Mouse (Mus musculus) large intestine, adult 2 months (tissue): ENCODE data around the gene Klhl42. TPM values are rescaled to one million over a fixed set of nuclear protein-coding genes. Genes with fewer than 3 reads are reported as not detected.
A peak's percentile ranks its signal among the peaks of the same experiment; 100 is the strongest.

Experiments used
- DNase-seq: peaks from one replicate; pipeline ENCODE4 v3.0.0-alpha.2; 2012; ENCODE audit warnings: low read depth, low spot score
- WGBS: fragments of 180-500 bp; shearing (Covaris S2); methylation state at CpG from one replicate; pipeline ENCODE4 v1.1.7; 2018; 5-methylcytosine and 5-hydroxymethylcytosine counted together
- polyA plus RNA-seq: library from polyadenylated mRNA; depleted of rRNA; stranded (reverse); fragments of >200 nt; gene quantifications from 2 replicates; pipeline ENCODE4 v1.2.3, GENCODE M21; 2012; rRNA removed

Klhl42 gene
- 4.6 and 8.3 TPM in 2 replicates for polyA plus RNA-seq

DNA sequence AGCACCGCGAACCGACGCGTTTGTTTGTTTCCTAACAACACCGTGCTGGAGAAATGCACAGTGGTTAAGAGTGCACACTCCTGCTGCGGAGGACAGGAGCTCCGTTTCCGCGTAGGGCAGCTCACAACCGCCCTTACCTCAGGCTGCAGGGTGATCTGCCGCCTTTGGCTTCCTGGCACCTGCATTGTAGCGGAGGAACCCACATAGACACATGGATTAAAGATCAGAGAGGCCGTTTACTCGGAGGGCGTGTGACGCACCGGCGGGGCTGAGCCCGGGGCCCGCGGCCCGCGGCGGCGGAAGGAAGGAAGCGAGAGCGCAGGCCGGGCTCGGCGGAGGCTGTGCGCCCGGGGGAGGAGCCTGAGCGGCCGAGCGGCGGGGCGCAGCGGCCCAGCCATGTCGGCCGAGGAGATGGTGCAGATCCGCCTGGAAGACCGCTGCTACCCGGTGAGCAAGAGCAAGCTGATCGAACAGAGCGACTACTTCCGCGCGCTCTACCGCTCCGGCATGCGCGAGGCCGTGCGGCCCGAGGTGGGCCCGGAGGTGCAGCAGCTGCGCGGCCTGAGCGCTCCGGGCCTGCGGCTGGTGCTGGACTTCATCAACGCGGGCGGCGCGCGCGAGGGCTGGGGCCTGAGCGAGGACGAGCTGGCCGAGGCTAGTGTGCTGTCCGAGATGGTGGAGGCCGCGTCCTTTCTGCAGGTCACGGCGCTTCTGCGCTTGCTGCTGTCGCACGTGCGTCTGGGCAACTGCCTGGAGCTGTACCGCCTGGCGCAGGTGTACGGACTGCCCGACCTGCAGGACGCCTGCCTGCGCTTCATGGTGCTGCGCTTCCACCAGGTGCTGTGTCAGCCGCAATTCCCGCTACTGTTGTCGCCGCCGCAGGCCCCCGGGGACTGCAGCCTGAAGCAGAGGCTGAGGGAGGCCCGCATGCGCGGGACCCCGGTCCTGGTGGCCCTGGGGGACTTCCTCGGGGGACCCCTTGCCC is at the start of gene Klhl42:
Gene Klhl42 (plus strand): TSS at position 244 of the 985 bp plus-strand sequence.
- DNase-seq: peak; percentile 35
- WGBS: under 1% methylated on average over 99 of the region's 99 CpGs

DNA sequence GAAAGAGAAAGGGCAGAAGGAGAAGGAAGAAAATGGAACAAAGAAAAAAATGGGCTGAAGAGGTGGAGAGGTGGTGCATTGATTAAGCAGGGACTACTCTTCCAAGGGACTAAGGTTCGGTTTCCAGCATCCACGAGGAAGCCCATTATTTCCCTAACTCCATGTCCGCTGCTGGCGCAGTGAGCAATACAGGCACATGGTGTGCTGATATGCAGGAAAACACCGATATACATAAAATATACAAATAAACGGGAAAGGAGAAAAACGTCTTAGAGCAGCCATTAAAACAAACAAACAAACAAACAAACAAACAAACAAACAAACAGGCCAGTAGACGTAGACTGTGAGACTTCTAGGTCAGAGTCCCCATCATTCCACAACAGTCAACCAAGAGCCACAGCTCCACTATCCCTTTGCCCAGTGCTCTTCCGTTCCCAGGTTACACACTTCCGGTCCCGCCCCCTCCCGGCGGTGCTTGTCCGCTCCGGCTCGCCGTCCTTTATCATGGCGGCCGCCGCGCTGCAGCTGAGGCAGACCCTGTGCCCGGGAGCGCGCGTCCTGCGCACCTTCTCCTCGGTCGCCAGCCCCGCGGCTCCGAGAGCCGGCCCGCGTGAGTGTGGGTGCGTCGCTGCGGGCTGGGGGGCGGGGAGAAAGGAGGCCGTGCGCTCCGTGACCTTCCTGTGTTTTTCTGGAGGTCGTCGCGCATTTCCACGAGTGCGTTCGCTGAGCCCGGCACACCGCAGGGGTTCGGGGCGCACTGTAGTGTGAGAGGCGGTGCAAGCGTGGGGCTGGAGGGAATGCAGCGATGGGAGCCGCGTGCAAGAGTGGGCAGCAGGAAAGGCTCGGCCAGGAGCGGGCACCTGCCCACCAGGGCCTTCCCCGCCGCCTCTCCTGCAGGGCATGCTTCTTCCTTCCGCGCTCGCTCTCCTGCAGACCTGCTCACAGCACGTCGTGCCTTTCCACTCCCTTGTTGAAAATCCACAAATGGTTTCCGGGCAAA is 48.6 kb upstream of the Klhl42 start, which contains the start of gene Mrps35:
Gene Mrps35 (plus strand): TSS at position 474 of the 1,000 bp plus-strand sequence.
- 3% methylated on average over 66 of the region's 66 CpGs for WGBS

DNA sequence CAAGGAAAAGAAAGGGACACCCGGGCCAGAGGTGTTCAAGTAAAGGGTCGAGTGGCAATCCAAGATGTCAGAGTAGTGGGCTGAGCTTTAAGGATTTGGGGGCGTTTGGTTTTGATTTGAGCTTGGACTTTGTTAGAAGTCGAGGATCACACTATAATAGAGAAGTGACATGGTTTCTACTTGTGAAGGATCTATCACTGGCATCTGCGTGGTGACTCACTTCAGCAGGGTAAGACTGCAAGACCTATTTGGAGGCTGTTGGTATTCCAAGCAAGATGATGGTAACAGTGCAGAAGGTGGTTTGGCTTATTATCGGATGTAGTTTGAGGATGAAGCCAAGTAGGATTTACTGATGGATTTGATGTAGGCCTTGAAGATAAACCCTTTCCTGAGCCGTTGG is 47.5 kb upstream of the Klhl42 start:
- DNase-seq: no peak
- 31% methylated on average over 7 of the region's 7 CpGs for WGBS

More for the DNA sequence above, 48.6 kb upstream of the Klhl42 start, which contains the start of gene Mrps35:
- DNase-seq: peak; percentile 55

DNA sequence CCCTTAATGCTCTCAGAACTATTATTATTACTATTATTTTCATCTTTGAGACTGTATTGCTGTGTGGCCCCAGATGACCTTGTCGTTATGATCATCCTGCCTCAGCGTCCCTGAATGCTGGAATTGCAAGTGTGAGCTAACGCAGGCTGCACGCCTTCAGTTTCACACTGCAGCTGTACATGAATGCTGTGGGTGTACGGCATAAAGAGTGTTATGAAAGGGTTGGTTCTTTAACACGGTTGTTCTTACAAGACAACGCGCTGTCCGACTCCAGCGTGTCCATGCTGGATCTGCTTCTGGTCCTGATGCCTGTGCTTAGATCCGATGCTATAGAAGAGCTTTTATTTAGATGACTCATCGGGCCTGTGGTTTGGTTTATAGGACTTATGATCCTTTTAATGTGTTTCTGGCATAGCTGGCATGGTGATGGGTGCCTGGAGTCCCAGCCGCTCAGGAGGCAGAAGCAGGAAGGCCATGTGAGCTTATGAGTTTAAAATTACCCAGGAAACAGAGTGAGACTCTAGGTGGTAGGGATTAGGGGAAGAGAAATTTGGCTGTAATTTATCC is 41.9 kb upstream of the Klhl42 start:
- DNase-seq: no peak
- WGBS: 85% methylated on average over 13 of the region's 13 CpGs

DNA sequence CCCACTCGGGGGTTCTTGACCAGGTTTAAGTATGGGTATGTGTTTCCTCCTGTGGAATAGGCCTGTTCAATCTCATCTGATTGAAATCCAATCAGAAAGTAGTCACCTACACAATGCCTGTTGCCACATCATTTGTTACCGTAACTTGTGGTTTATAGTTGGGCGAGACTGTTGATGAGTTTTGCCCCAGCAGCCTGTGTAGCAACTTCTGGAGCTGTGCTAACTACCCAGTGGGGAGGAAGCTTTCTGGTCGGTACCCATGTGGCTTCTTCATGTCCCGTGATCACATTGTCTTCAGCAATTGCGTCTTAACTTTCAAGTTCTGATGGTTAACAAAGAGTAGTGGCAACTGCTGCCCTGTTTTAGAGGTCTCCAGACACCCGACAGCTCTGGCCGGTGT is 39.5 kb upstream of the Klhl42 start:
- no peak for DNase-seq
- WGBS: 95% methylated on average over 8 of the region's 8 CpGs

DNA sequence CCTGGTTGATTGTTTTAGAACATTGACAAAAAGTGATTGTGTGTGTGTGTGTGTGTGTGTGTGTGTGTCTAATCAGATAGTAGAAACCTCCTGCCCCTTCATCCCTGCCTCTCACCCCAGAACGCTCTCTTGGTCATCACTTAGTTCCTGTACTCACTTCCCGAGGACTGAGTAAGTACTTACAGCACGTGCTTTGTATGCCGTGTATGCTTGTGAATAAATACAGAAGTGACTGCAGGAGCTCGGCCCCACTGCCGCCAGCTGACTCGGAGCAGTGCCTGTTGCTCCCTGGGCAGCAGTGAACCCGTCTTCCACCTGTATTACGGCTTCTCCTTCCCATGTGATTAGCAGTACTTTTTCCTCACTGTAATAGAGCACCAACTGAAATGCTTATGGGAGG is 38.7 kb upstream of the Klhl42 start:
- no peak for DNase-seq
- 91% methylated on average over 9 of the region's 9 CpGs for WGBS

DNA sequence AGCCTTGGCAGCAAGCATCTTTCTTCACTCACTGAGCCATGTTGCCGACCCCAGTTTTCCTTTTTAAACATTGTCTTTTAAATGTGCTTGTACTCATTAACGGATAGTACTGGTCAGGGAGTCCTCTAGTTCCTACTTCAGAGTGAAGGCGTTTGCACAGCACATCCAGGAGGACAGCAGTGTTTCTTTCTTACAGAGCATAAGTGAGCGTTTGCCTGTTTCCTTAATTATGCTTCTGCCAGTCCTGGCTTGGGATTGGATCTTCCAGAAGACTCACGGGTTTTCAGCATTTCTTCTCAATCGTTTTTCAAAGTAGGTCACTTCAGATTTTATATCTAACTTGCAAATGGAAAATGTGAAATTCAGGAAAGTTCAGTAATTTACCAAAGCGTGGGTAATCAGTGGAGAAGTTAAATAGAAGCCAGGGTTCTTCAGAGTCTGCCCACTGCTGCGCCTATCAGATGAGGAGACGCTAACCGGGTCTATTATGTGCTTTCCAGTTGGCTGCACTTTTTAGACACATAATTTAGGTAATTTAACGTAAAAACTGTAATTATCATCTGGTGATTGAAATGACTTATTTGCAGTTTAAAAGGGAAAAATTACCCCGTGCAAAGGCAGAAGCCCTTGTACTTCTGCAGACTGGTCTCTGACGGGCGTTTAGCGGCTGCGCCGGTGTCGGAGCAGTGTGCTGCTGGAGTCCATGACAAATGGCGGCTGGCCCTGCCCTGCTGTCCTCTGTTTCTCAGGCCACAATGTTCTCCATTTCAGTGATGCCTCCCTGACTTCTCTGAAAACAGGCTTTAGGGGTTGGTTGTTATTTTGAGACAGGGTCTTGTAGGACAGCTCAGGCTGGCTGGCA is 37.2 kb upstream of the Klhl42 start:
- 92% methylated on average over 19 of the region's 19 CpGs for WGBS
- no peak for DNase-seq

DNA sequence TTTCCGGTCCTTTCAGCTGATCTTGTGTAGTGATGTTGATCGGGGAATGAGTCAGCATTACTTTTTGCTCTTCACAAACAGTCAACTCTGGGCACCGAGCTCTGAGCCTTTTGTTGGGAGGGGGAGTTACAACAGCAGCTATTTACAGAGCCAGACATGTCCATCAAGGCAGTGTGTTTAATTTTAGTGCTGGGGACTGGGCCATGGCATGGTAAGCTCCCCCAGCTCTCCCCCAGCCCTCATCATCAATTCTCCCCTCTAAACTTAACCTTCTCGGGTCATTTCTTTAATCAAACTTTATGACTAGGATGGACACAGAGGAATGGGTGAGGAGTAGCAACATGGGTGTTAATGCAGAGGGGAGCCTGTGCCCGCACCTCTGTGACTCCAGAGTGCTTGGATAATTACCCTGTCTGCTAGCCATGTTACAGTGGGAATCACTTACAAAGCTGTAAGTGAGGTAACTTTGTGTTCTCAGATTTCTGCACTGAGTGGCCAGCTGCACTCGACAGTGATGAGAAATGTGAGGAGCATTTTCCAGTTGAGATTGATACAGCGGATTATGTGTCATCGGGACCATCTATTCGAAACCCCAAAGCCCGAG is 35.7 kb upstream of the Klhl42 start:
- DNase-seq: no peak
- 85% methylated on average over 10 of the region's 10 CpGs for WGBS

DNA sequence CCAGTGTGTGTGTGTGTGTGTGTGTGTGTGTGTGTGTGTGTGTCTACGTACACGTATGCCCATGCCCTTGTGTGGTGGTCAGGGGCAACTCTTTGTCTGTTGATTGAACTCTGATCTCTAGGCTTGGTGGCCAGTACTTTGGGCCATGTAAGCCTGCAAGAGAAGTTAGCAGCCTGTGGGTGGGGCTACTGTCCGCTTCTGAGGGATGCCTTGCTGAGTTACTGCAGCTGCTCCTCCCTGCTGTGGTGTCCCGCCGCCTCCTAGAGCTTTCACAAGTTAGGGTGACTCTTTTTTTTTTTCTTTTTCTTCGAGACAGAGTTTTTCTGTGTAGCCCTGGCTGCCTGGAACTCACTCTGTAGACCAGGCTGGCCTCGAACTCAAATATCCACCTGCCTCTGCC is 31.9 kb upstream of the Klhl42 start:
- no peak for DNase-seq
- 79% methylated on average over 7 of the region's 7 CpGs for WGBS

DNA sequence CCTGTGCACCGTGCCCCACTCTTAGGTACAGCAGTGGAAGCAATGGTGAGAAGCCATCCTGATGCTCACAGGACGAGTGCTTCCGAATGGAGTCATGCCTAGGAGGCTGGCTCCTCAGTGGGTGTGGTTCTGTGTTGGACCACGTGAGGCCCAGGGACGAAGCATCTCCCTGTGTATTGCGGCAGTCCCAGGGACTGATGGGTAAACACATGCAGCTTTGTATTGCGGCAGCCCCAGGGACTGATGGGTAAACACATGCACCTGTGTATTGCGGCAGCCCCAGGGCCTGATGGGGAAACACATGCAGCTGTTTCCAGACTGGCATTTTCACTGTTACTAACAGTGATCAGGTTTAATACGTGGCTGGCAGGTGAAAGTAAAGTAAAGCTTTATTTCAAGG is 29.5 kb upstream of the Klhl42 start:
- 54% methylated on average over 9 of the region's 9 CpGs for WGBS
- DNase-seq: no peak

DNA sequence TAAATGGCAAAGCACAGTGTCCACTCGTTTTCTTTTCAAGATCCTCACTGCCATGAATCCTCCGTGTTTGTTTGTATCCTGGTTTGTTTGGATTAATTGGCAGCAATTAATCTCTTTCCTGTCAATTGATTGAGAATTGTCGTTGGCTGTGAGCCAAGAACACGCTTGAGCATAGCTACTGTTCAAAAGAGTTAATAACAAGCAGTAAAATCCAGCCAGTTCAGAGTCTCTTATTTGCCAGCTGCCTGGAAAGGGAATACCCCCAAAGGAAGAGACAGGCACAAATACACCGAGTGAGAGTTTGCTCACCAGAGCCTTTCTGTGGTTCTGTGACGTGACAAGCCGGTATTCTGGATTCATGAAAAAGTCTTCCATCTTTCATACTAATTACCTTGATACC is 29.1 kb upstream of the Klhl42 start:
- WGBS: 39% methylated on average over 7 of the region's 7 CpGs
- no peak for DNase-seq

DNA sequence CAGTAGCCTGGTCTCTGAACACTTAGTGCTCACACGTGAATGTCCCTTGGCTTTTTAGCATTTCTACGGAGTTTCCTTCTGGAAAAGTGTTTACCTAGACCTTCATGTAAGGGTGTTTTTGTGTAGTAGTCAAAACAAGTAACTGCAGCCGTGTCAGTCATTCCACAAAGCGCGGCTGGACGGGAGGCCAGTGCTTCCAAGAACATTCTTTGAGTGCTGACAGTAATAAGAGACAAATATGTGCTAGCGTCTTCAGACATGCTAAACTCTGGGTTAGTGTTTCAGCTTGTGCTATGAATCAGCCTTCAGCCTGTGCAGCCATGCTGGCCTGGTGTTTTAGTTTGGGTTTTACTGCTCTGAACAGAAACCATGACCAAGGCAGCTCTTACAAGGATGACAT is 28.5 kb upstream of the Klhl42 start:
- DNase-seq: no peak
- WGBS: 61% methylated on average over 7 of the region's 7 CpGs

DNA sequence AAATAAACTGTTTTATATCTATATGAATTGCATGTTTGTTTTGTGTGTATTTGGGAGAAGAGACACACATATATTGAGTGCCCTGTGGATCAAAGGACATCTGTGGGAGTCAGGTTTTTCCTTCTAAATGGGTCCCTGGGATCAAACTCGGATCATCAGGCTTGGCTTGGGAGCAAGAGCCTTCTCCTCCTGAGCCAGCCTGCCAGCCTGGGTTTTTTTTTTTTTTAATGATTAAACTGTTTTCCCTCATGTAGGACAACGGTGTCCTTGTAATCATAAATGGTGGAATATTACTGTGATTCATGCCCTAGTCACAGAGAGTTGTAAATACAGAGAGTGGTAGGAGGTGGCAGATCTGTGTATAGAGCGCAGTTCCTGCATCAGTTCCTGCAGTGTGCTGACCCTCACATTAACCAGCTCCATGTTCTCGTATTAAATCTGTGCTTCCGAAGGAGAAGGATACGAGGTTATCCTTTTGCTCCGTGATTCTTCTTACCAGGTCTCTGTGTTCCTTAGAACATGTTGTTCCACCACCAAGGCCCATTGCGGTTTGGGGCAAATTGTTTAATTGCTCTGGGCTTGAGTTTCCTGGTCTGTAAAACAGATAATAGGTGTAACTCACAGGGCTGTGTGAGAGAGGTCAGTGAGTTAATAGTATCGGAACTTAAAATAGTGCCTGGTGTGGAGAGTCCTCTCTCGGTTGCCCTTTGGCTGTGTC is 26.8 kb upstream of the Klhl42 start:
- 37% methylated on average over 10 of the region's 10 CpGs for WGBS
- DNase-seq: peak; percentile 50

DNA sequence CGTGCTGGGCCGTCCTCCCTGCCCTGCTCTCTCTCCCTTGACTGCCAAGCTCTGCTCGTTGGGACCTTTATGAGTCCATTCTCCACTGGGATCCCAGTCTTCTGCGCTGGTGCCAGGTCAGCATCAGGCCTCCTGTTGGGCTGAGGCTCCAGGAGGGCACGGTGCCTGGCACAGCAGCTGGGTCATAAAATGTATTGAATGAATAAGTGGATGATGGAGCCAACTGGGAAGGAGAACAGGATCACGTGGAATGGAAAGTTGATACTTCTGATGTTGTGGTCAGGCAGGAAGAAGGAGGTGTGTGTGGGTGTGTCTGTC is 26.3 kb upstream of the Klhl42 start:
- DNase-seq: peak; percentile 58
- WGBS: 32% methylated on average over 6 of the region's 6 CpGs

DNA sequence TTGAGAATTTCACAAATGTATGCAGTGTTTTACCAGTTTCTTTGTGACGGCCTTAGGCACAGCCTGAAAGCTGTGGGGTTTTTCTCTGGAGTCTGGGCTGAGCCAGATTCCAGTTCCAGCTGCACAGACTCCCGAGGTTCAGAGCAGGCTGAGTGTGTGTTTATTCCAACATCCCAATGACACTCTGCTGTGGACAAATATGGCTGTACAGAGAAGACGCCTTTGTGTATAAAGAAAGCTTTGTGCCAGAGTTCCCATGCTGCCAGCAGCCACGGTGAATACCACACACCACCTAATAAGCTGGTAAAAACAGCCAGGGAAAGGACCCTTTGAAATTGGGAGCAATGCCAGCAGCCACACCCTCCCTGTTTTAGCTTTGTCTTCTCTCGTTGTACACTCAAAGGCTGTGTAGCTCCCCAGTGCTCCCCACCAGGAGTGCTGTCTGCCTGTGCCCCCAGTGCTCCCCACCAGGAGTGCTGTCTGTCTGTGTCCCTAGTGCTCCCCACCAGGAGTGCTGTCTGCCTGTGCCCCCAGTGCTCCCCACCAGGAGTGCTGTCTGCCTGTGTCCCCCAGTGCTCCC is 15.3 kb upstream of the Klhl42 start:
- DNase-seq: no peak
- WGBS: 23% methylated on average over 5 of the region's 5 CpGs

DNA sequence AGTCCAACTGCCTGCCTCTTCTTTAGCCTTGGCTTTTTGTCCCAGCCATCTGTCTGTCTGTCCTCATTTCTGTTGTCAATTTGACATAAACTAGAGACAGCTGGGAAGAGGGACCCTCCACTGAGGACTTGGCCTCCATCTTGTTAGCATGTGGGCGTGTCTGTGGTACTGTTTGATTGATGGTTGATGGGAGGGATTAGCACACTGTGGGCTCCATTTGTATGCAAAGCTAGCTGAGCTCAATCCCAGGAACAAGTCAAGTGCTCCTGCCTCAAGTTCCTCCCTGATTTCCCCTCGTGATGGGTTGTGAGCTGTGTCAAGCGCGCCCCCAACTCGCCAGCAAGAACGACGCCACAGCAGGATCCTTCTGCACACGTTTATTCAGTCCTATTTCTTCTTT is 14.3 kb upstream of the Klhl42 start:
- DNase-seq: no peak
- 86% methylated on average over 8 of the region's 8 CpGs for WGBS

DNA sequence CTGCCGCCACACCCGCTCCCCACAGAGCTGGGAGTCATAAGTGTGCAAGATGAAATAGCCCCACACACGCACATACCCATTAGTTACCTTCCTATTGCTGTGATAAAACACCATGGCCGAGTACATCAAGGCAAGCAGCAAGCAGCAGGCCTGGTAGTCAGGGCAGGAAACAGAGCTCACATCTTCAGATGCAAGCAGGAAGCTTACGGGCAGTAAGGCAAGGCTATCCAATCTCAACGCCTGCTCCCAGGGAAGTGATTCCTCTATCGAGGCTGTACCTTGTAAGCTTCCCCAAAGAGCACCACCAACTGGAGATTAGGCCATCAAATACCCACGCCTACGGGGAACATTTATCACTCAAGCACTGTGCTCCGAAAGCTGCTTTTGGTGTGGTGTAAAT is 11.3 kb upstream of the Klhl42 start:
- 94% methylated on average over 10 of the region's 10 CpGs for WGBS

More for the DNA sequence above, 11.3 kb upstream of the Klhl42 start:
- no peak for DNase-seq
